Mouse (Mus musculus): ENCODE measurements at regions not wholly inside any gene's neighbourhood (a gene's known extent, or its start where the extent isn't known, plus 50 kb on each side); places are given as distances from the start of the nearest gene placed in this dataset.

DNA sequence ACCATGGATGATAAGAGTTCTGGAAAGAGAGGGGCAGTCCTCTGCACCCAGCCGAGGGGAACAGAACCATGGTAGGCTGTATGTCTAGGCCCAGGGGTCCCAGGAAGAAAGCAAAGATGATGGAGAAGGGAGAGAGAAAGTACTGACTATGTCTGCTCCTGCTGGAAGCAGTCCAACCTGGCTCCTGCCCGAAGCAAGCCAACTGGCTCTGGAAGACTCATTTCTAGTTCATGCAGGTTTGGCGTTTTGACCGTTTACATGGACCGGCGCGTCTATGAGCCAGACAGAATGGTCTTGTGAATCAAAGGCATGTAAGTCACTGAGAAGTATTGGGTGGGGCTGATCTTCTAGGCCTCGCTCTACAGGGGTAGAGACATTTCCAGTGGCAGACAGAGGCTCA, 385.6 kb downstream of the Zfp536 start:
- TF ChIP-seq GATA1 (IDR thresholded peaks at IDR 0.05; ENCODE audit: borderline replicate concordance, low read length) (no peak), CTCF (IDR thresholded peaks at IDR 0.05; ENCODE audit: low read depth, low read length) (no peak), TAL1 (conservative IDR thresholded peaks at IDR 0.05; ENCODE audit: low read depth, low read length) (no peak)
